Mouse (Mus musculus): ENCODE data around the gene Mrps26. TPM values are rescaled to one million over a fixed set of nuclear protein-coding genes. Genes with fewer than 3 reads are reported as not detected.

The Mrps26 gene
- polyA plus RNA-seq, 1 experiment from 2014 or later: 78.6 TPM

DNA sequence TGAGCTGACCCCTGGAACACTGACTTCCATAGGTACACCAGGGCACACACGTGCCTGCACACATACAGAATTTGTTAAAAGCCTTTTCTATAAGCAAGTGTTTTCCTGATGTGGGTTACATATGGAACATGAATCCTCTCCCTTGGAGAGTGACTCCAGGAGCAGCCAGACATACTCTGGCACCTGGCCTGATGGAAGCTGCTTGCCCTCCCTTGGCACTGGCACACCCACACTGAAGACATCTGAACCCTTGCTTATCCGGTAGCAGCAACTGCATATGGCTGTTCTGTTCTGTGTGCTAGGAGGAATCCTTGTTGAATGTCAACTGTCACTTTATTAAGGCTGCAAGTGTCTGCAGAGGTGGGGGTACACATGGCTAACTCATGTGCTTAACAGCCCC is 27.5 kb downstream of the Mrps26 start:
- WGBS: 83% methylated on average over 2 of the region's 2 CpGs
- DNase-seq (ENCODE audit: low spot score, missing footprints): no peak
- Histone ChIP-seq H3K4me3 (ENCODE audit: low read depth, low read length) (no peak overlapping the region), H3K27me3 (ENCODE audit: control insufficient read depth, insufficient read depth, low read length) (no peaks in the 10 kb centered on the region), H3K9me3 (ENCODE audit: control insufficient read depth, low read length) (no peaks in the 10 kb centered on the region), H3K27ac (ENCODE audit: low read depth, low read length) (no peak overlapping the region), H3K36me3 (ENCODE audit: control insufficient read depth, insufficient read depth, low read length) (peaks cover 6% of the 10 kb centered on the region; the same call in 1 of the 2 replicates), H3K4me2 (no peak overlapping the region), H3K9ac (ENCODE audit: low read length) (no peak overlapping the region), H3K4me1 (ENCODE audit: control insufficient read depth, insufficient read depth, low read length) (no peaks in the 10 kb centered on the region)
- ATAC-seq (ENCODE audit: low FRiP score): no peak

DNA sequence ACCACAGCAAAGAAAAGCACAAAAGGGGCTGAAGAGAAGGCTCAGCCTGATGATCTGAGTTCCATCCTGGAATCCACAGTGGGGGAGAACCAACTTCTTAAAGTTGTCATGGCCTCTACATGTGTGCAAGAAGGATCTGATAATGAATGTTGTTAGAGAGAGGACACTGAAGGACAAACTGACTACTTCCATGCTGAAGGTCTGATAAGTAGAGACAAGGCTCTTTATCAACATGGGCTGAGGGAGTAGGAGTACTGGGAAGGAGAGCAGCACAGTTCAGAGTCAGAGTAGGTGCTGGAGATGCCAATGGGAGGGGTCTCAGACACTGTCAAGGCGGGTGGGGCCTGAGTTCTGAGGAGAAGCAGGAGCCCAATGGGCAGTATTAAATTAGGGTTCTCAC is 32.1 kb downstream of the Mrps26 start:
- WGBS: 85% methylated on average over 1 of the region's 1 CpGs
- ATAC-seq (ENCODE audit: low FRiP score): no peak
- peaks cover 7% of the 10 kb centered on the region for H3K36me3 ChIP-seq (ENCODE audit: control insufficient read depth, insufficient read depth, low read length)

DNA sequence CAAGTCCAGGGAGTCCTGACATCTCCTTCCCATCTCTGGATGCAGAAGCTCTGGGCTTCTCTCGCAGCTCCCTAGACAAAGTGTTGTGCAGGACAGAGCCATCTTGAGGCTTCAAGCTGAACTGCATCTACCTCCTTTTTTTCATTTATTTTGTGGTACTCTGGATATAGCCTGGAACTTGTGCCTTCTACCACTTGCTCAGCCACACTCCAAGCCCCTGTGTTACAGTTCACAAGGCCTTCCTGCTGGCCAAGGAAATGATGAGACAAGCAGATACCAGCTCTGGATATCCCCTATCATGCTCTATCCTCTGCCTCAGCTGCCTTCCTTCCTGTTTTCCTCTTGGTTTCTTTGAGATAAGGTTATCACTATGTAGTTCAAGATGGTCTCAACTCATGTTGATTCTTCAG is 34.1 kb downstream of the Mrps26 start:
- 29% methylated on average over 1 of the region's 1 CpGs for WGBS
- Histone ChIP-seq H3K36me3 (ENCODE audit: control insufficient read depth, insufficient read depth, low read length) (peaks cover 6% of the 10 kb centered on the region), H3K4me1 (ENCODE audit: control insufficient read depth, insufficient read depth, low read length) (no peaks in the 10 kb centered on the region), H3K27me3 (ENCODE audit: control insufficient read depth, insufficient read depth, low read length) (no peaks in the 10 kb centered on the region), H3K27ac (ENCODE audit: low read depth, low read length) (no peak overlapping the region), H3K9me3 (ENCODE audit: control insufficient read depth, low read length) (no peaks in the 10 kb centered on the region), H3K4me2 (no peak overlapping the region), H3K9ac (ENCODE audit: low read length) (no peak overlapping the region), H3K4me3 (ENCODE audit: low read depth, low read length) (no peak overlapping the region)
- ATAC-seq (ENCODE audit: low FRiP score): no peak
- no peak for DNase-seq (ENCODE audit: low spot score, missing footprints)

More for the DNA sequence above, 32.1 kb downstream of the Mrps26 start:
- Histone ChIP-seq H3K4me1 (ENCODE audit: control insufficient read depth, insufficient read depth, low read length) (no peaks in the 10 kb centered on the region), H3K4me2 (no peak overlapping the region), H3K9me3 (ENCODE audit: control insufficient read depth, low read length) (no peaks in the 10 kb centered on the region), H3K4me3 (ENCODE audit: low read depth, low read length) (no peak overlapping the region), H3K9ac (ENCODE audit: low read length) (no peak overlapping the region), H3K27me3 (ENCODE audit: control insufficient read depth, insufficient read depth, low read length) (no peaks in the 10 kb centered on the region), H3K27ac (ENCODE audit: low read depth, low read length) (no peak overlapping the region)
- peak; percentile 8 for DNase-seq (ENCODE audit: low spot score, missing footprints)

DNA sequence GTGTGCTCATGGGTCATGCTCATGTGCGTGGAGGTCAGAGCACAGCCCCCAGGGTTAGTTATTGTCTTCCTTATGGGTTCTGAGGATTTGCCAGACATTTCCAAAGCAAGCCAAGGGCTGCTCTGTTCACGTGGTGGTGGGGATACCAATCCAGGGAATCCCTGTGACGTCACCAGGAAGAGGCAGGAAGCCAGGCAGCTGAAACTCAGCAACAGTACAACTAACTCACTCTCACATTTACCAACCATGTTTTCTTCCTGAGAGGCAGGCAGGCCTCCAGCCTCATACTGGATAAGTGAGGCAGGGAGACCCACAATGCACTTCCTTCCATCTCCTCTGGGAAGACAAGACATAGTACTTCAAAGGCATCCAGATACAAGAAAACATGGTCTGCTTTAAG is 34.9 kb downstream of the Mrps26 start:
- H3K9me3 ChIP-seq (ENCODE audit: control insufficient read depth, low read length): no peaks in the 10 kb centered on the region
- no peaks in the 10 kb centered on the region for H3K27me3 ChIP-seq (ENCODE audit: control insufficient read depth, insufficient read depth, low read length)
- H3K9ac ChIP-seq (ENCODE audit: low read length): no peak overlapping the region
- H3K4me2 ChIP-seq: no peak overlapping the region
- H3K4me3 ChIP-seq (ENCODE audit: low read depth, low read length): no peak overlapping the region
- DNase-seq (ENCODE audit: low spot score, missing footprints) (no peak), ATAC-seq (ENCODE audit: low FRiP score) (no peak)
- H3K36me3 ChIP-seq (ENCODE audit: control insufficient read depth, insufficient read depth, low read length): peaks cover 6% of the 10 kb centered on the region
- no peaks in the 10 kb centered on the region for H3K4me1 ChIP-seq (ENCODE audit: control insufficient read depth, insufficient read depth, low read length)
- 77% methylated on average over 3 of the region's 3 CpGs for WGBS
- H3K27ac ChIP-seq (ENCODE audit: low read depth, low read length): no peak overlapping the region

DNA sequence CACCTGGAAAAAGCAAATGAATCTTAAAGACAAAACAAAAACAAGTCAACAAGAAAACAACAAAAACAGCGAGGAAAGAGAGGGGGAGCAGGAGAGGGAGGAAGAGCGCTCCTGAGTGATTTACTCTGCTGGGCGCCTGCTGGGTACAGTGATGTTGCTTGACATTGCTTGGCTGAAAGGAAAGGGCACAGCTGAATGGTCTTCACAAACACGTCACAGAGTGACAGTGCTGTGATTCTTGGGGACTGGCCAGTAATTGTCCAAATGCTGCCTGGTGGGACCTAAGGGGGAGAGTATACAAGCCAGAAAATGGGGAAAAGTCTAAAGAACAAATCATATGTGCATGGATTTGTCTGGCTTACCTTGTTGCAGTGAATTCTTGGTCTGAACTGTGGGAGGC is 38.7 kb downstream of the Mrps26 start:
- Histone ChIP-seq H3K4me3 (ENCODE audit: low read depth, low read length) (no peak overlapping the region), H3K27me3 (ENCODE audit: control insufficient read depth, insufficient read depth, low read length) (no peaks in the 10 kb centered on the region), H3K4me1 (ENCODE audit: control insufficient read depth, insufficient read depth, low read length) (no peaks in the 10 kb centered on the region), H3K9ac (ENCODE audit: low read length) (no peak overlapping the region), H3K9me3 (ENCODE audit: control insufficient read depth, low read length) (no peaks in the 10 kb centered on the region), H3K4me2 (no peak overlapping the region), H3K36me3 (ENCODE audit: control insufficient read depth, insufficient read depth, low read length) (peaks cover 6% of the 10 kb centered on the region), H3K27ac (ENCODE audit: low read depth, low read length) (no peak overlapping the region)
- ATAC-seq (ENCODE audit: low FRiP score): no peak
- 86% methylated on average over 4 of the region's 4 CpGs for WGBS
- no peak for DNase-seq (ENCODE audit: low spot score, missing footprints)

DNA sequence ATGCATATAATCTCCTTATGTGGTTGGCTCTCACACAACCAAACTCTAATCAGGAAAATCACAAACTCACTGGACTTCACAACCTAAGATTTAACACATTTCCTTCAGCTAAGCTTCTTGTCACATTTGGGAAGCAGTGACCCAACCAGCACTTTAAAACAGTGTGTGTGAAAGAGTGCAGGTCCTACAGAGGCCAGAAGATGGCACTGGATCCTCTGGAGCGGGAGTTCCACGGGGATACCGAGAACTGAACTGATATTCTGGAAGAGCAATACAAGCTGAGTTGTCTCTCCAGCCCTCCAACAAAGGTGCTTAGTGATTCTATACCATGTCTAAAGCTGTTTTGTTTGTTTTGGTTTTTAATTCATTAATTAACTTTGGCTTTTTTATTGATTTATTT is 49.5 kb downstream of the Mrps26 start:
- no peak for DNase-seq (ENCODE audit: low spot score, missing footprints)
- 63% methylated on average over 3 of the region's 3 CpGs for WGBS

More for the DNA sequence above, 49.5 kb downstream of the Mrps26 start:
- Histone ChIP-seq H3K4me2 (no peak overlapping the region), H3K9ac (ENCODE audit: low read length) (no peak overlapping the region), H3K36me3 (ENCODE audit: control insufficient read depth, insufficient read depth, low read length) (peaks cover 13% of the 10 kb centered on the region), H3K27ac (ENCODE audit: low read depth, low read length) (no peak overlapping the region), H3K27me3 (ENCODE audit: control insufficient read depth, insufficient read depth, low read length) (no peaks in the 10 kb centered on the region), H3K9me3 (ENCODE audit: control insufficient read depth, low read length) (no peaks in the 10 kb centered on the region), H3K4me1 (ENCODE audit: control insufficient read depth, insufficient read depth, low read length) (no peaks in the 10 kb centered on the region), H3K4me3 (ENCODE audit: low read depth, low read length) (no peak overlapping the region)
- ATAC-seq (ENCODE audit: low FRiP score): no peak

Small RNA genes within 50 kb of the gene (microRNA-seq; reads per million reads assigned to microRNA genes)
- gene Gm23876: not detected

Other genes starting within 250 kb of the Mrps26 start
- gene Cpxm1, start 166.2 kb upstream of the Mrps26 start, polyA plus RNA-seq (2014; fragmentation: Nextera tagmentation; extraction: Ambion mirVana): 26.7 and 27.8 TPM in 2 replicates
- gene Gm28372, start 158.5 kb upstream of the Mrps26 start, polyA plus RNA-seq (2014; fragmentation: Nextera tagmentation; extraction: Ambion mirVana): not detected in 2 replicates
- not detected in 2 replicates for gene 1700020A23Rik, start 158.5 kb upstream of the Mrps26 start, polyA plus RNA-seq (2014; fragmentation: Nextera tagmentation; extraction: Ambion mirVana)
- gene Tmem239, start 157.3 kb upstream of the Mrps26 start, polyA plus RNA-seq (2014; fragmentation: Nextera tagmentation; extraction: Ambion mirVana): not detected in 2 replicates
- gene Vps16, start 139.4 kb upstream of the Mrps26 start, polyA plus RNA-seq (2014; fragmentation: Nextera tagmentation; extraction: Ambion mirVana): 83.7 and 91.7 TPM in 2 replicates
- 7.5 and 8.0 TPM in 2 replicates for gene Pced1a, start 139.0 kb upstream of the Mrps26 start, polyA plus RNA-seq (2014; fragmentation: Nextera tagmentation; extraction: Ambion mirVana)
- 109 and 111 TPM in 2 replicates for gene Ptpra, start 113.5 kb upstream of the Mrps26 start, polyA plus RNA-seq (2014; fragmentation: Nextera tagmentation; extraction: Ambion mirVana)
- not detected in 2 replicates for gene Oxt, start 12.4 kb downstream of the Mrps26 start, polyA plus RNA-seq (2014; fragmentation: Nextera tagmentation; extraction: Ambion mirVana)
- gene Avp, start 18.8 kb downstream of the Mrps26 start, polyA plus RNA-seq (2014; fragmentation: Nextera tagmentation; extraction: Ambion mirVana): not detected in 2 replicates
- gene Fastkd5, start 66.3 kb downstream of the Mrps26 start, polyA plus RNA-seq (2014; fragmentation: Nextera tagmentation; extraction: Ambion mirVana): 19.7 and 23.3 TPM in 2 replicates
- 16.6 and 18.4 TPM in 2 replicates for gene Ubox5, start 66.3 kb downstream of the Mrps26 start, polyA plus RNA-seq (2014; fragmentation: Nextera tagmentation; extraction: Ambion mirVana)
- 1.1 and 1.4 TPM in 2 replicates for gene Lzts3, start 79.1 kb downstream of the Mrps26 start, polyA plus RNA-seq (2014; fragmentation: Nextera tagmentation; extraction: Ambion mirVana)
- 37.6 and 46.7 TPM in 2 replicates for gene Ddrgk1, start 100.9 kb downstream of the Mrps26 start, polyA plus RNA-seq (2014; fragmentation: Nextera tagmentation; extraction: Ambion mirVana)
- gene Itpa, start 103.9 kb downstream of the Mrps26 start, polyA plus RNA-seq (2014; fragmentation: Nextera tagmentation; extraction: Ambion mirVana): 144 and 156 TPM in 2 replicates
- gene Slc4a11, start 133.8 kb downstream of the Mrps26 start, polyA plus RNA-seq (2014; fragmentation: Nextera tagmentation; extraction: Ambion mirVana): 0.40 and 0.42 TPM in 2 replicates